Mouse (Mus musculus) kidney, embryonic 15.5 days (tissue): ENCODE results near the gene Elovl7. TPM values are rescaled to one million over a fixed set of nuclear protein-coding genes. Genes with fewer than 3 reads are reported as not detected.

ENCODE experiments used
- ATAC-seq: fragments of 200-750 bp; cut with Nextera tagmentation; replicated peaks from 2 replicates; pipeline ENCODE4 v1.8.0; 2017; ENCODE audit warnings: moderate TSS enrichment; ENCODE audit not compliant: low FRiP score
- H3K27ac ChIP-seq: fragments of 300-500 bp; sonication (generic); 2 replicates; pipeline ENCODE4 v1.5.1; 2015; ENCODE audit warnings: mild to moderate bottlenecking, inconsistent platforms
- H3K27me3 ChIP-seq: fragments of 300-500 bp; sonication (generic); 2 replicates; pipeline ENCODE4 v1.6.1; 2015; ENCODE audit warnings: inconsistent platforms
- H3K36me3 ChIP-seq: fragments of 300-500 bp; sonication (generic); 2 replicates; pipeline ENCODE4 v1.6.1; 2015; ENCODE audit warnings: inconsistent platforms
- H3K4me1 ChIP-seq: fragments of 300-500 bp; sonication (generic); 2 replicates; pipeline ENCODE4 v1.6.1; 2015; ENCODE audit warnings: inconsistent platforms
- H3K4me2 ChIP-seq: fragments of 300-500 bp; sonication (generic); 2 replicates; pipeline ENCODE4 v1.6.1; 2015; ENCODE audit warnings: moderate library complexity, mild to moderate bottlenecking, inconsistent platforms
- H3K4me3 ChIP-seq: fragments of 300-500 bp; sonication (generic); replicated peaks from 2 replicates; pipeline ENCODE4 v1.5.1; 2015; ENCODE audit warnings: mild to moderate bottlenecking, inconsistent platforms
- H3K9ac ChIP-seq: fragments of 300-500 bp; sonication (generic); 2 replicates; pipeline ENCODE4 v1.6.1; 2015; ENCODE audit warnings: mild to moderate bottlenecking, inconsistent platforms
- H3K9me3 ChIP-seq: fragments of 300-500 bp; sonication (generic); replicated peaks from 2 replicates; pipeline ENCODE4 v1.6.1; 2016; ENCODE audit warnings: inconsistent platforms
- WGBS: fragments of 180-500 bp; shearing (Covaris S2); methylation state at CpG from one replicate; pipeline ENCODE4 v1.1.7; 2015; ENCODE audit warnings: mixed read lengths; 5-methylcytosine and 5-hydroxymethylcytosine counted together
- polyA plus RNA-seq: library from polyadenylated mRNA; unstranded; fragments of >200 nt; fragmentation: Nextera tagmentation; extraction: Ambion mirVana; gene quantifications from 2 replicates; pipeline ENCODE4 v1.2.1, GENCODE M21; 2015

Gene Elovl7
- polyA plus RNA-seq, 1 experiment from 2014 or later, result 14.6 TPM

DNA sequence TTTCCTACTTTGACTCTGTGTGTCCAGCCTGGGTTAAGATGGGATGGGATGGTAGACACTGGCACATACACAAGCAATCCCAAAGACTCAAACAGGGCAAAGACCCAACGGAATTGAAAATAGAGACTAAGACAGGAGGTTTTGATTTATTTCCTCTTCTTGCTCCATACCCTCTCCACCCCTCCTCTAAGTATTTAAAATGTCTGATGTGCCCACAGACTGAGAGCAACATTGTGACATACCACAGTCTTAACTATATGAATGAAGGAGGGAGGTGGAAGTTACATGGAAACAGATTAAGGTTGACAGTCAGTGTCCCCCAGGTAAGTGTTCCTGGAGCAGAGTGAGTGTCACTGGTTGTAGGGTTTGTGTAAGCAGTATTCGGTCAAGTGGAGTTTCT is 70.1 kb downstream of the Elovl7 start:
- 92% methylated on average over 2 of the region's 2 CpGs for WGBS
- ATAC-seq, result no peak
- H3K27ac ChIP-seq, result no peak overlapping the region

DNA sequence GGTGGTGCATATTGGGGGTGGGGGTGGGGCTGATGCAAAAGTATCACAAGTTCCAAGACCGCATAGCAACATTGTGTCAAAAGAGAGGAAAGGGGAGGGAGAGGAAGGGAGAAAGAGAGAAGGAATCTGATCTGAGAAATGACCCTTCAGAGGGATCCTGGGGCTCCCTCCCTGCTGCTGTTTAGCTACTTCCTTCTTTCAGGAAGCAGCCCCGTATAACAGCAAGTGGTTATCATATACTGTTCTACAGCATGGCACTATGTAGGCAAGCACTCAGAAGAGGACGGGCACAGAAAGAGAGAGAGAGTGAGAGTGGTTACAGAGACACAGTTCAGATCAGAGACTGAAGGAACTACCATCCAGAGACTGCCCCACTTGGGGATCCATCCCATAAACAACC is 73.7 kb downstream of the Elovl7 start:
- H3K4me2 ChIP-seq, result no peak overlapping the region
- no peak overlapping the region for H3K9ac ChIP-seq
- no peaks in the 10 kb centered on the region for H3K4me1 ChIP-seq
- WGBS, result 58% methylated on average over 3 of the region's 3 CpGs
- H3K27ac ChIP-seq, result no peak overlapping the region
- no peak overlapping the region for H3K4me3 ChIP-seq
- no peak for ATAC-seq
- H3K9me3 ChIP-seq, result no peaks in the 10 kb centered on the region
- H3K27me3 ChIP-seq, result no peaks in the 10 kb centered on the region
- no peaks in the 10 kb centered on the region for H3K36me3 ChIP-seq

More for the DNA sequence above, 70.1 kb downstream of the Elovl7 start:
- no peak overlapping the region for H3K4me3 ChIP-seq
- H3K4me2 ChIP-seq, result no peak overlapping the region
- no peaks in the 10 kb centered on the region for H3K9me3 ChIP-seq
- no peaks in the 10 kb centered on the region for H3K4me1 ChIP-seq
- H3K36me3 ChIP-seq, result no peaks in the 10 kb centered on the region
- H3K27me3 ChIP-seq, result no peaks in the 10 kb centered on the region
- no peak overlapping the region for H3K9ac ChIP-seq

DNA sequence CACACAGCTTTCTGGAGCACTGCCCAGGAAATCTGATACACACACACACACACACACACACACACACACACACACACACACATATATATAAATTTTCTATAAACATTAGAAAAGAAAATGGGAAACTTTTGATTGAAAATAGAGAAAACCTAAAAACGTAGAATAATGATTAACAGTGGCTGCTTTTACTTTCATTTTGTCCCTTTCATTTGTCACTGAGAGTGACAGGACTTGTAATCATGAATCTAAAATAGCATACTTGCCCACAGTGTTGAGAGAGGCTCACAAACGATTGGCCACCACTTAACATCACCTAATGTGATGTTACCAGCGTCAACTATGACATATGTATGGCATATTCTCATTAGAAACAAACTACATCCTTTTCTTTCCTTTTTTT is 75.2 kb downstream of the Elovl7 start:
- 83% methylated on average over 3 of the region's 3 CpGs for WGBS
- Histone ChIP-seq H3K9me3 (no peaks in the 10 kb centered on the region), H3K4me1 (no peaks in the 10 kb centered on the region), H3K4me3 (no peak overlapping the region), H3K27ac (no peak overlapping the region), H3K9ac (no peak overlapping the region), H3K4me2 (no peak overlapping the region), H3K36me3 (no peaks in the 10 kb centered on the region), H3K27me3 (no peaks in the 10 kb centered on the region)
- ATAC-seq, result no peak

DNA sequence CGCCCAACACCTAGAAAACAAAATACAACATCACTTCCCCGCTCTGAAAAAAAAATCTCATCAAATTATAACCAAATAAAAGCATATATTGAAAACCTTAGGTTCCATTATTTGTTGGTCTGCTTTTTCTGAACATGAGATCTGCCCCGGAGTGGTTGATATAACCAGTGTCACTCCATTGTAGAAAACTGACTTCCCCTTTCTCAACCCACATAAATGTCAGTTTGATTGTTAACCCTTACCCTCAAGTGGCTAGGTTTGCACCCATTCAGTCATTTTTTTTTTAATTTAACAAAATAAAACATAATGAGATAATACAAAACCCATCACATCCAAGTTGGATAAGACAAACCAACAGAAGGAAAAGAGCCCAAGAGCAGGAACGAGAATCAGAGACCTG is 76.1 kb downstream of the Elovl7 start:
- H3K4me2 ChIP-seq, result no peak overlapping the region
- H3K4me1 ChIP-seq, result no peaks in the 10 kb centered on the region
- 86% methylated on average over 4 of the region's 4 CpGs for WGBS
- no peaks in the 10 kb centered on the region for H3K36me3 ChIP-seq
- H3K9ac ChIP-seq, result no peak overlapping the region
- H3K9me3 ChIP-seq, result no peaks in the 10 kb centered on the region
- no peak for ATAC-seq
- no peak overlapping the region for H3K27ac ChIP-seq
- no peaks in the 10 kb centered on the region for H3K27me3 ChIP-seq
- no peak overlapping the region for H3K4me3 ChIP-seq

DNA sequence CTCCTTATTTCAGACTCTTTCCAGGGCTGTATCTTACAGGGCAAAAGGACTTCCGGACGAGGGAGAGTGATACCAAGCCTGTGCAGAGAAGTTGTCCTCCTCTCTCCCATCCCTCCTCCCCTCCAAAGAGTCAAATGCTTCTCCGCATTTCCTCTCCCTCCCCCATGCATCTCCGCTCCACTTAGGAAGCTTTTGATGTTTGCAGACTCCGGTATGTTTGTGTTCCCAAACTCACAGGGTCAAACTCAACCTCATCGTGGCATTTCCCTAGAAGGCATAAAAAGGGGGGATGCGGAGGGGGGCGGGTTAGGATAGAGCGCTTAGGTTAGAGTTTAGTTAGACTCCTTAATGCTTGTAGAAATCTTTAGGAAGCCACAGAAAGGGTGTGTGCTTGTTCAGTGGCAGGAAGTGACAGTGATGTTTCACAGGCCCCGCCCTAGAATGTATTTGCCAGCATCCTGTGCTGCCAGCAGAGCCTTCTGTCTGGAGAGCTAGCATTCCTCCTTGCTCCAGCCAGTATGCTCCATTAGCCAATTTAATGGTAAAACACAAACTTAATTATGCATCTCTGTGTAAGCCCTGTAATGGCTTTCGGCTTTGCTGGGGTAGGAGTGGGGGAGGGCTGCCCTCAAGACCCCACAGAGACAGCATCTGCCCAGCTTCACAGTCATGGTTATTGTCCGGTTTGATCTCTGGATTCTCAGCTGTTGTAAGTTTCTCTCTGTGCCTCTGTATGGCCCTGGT is 83.3 kb downstream of the Elovl7 start:
- Histone ChIP-seq H3K9me3 (no peaks in the 10 kb centered on the region), H3K27ac (peak overlapping the region; percentile 67), H3K4me1 (peaks cover 14% of the 10 kb centered on the region), H3K4me2 (peak overlapping the region; percentile 59), H3K36me3 (no peaks in the 10 kb centered on the region), H3K4me3 (peak overlapping the region; percentile 37), H3K27me3 (no peaks in the 10 kb centered on the region), H3K9ac (no peak overlapping the region)
- peak; percentile 82 for ATAC-seq
- WGBS, result 5% methylated on average over 12 of the region's 12 CpGs

DNA sequence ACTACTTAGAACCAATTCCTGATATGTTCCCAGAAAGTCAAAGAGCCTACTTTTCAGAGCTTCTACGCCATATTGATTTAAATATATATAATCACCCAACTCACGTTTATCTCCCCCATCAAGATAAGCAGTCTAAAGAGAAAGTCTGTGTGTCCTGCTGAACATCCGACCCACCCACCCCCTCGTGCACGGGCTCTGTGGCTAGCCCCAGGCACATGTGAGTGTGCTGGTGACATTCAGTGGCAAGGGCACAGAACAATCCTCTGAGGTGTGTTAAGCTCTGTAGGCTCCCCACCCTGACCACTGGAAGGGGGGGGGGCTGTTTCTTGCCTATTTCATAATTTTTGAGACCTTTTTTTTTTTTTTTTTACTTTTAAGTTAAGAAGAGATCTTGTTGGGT is 84.0 kb downstream of the Elovl7 start:
- 65% methylated on average over 5 of the region's 5 CpGs for WGBS
- no peaks in the 10 kb centered on the region for H3K27me3 ChIP-seq
- no peaks in the 10 kb centered on the region for H3K9me3 ChIP-seq
- no peak overlapping the region for H3K9ac ChIP-seq
- no peak for ATAC-seq
- no peaks in the 10 kb centered on the region for H3K36me3 ChIP-seq
- H3K27ac ChIP-seq, result no peak overlapping the region
- H3K4me3 ChIP-seq, result no peak overlapping the region
- peaks cover 14% of the 10 kb centered on the region for H3K4me1 ChIP-seq
- no peak overlapping the region for H3K4me2 ChIP-seq

DNA sequence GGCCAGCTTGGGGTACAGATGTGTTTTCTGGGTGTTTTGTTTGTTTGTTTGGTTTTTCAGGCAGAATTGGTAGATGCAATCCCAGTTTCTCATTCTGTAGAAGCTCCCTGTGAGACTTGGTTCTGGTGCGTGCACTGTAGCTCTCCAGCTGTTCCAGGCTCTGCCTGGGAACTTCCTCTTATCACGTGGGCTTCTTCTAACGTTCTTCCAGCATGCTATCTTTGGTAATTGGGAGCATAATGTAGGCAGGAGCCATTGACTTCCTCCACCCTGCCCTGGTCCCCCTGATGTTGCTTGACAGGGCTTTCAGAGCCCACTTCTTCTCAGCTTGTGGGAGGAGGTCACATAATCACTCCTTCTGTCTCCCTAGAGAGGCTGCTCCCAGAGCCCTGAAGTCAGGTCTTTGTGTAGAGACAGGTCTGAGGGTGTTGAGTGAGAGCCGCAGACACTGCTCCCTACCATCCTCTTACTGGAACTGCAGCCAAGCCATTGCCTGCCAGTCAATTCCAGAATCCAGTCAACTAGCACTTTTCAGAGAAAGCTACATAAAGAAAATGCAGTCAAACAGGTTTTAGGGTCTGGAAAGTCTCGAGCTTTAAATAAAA is 86.2 kb downstream of the Elovl7 start:
- ATAC-seq, result no peak; the same call in 1 of the 2 replicates
- no peaks in the 10 kb centered on the region for H3K9me3 ChIP-seq
- peaks cover 14% of the 10 kb centered on the region for H3K4me1 ChIP-seq
- no peak overlapping the region for H3K9ac ChIP-seq
- no peaks in the 10 kb centered on the region for H3K36me3 ChIP-seq
- no peaks in the 10 kb centered on the region for H3K27me3 ChIP-seq
- WGBS, result 25% methylated on average over 5 of the region's 5 CpGs
- H3K4me2 ChIP-seq, result no peak overlapping the region
- H3K27ac ChIP-seq, result peak overlapping the region; percentile 28; the same call in 1 of the 2 replicates
- no peak overlapping the region for H3K4me3 ChIP-seq

DNA sequence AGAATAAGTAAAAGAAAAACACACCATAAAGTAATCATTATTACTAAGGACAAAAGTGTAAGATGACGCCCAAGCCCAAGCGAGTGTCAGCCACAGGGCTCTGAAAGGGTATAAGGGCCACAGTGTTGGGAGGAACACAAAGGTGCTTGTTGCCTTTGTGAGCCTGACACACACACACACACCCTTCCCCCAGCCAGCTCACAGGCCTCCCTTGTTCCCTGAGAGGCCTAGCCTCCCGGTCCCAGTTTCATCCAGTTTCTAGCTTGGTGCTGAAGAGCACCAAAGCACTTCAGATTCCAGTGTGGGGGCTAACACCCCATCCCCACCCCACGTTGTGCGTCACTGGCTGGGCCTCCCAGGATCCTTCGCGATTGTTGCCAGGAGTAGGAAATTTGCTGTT is 87.2 kb downstream of the Elovl7 start:
- Histone ChIP-seq H3K4me3 (no peak overlapping the region), H3K9ac (no peak overlapping the region), H3K4me1 (peaks cover 14% of the 10 kb centered on the region), H3K36me3 (no peaks in the 10 kb centered on the region), H3K27ac (0 out of 2 replicates have a peak overlapping the region, but pooled peaks have one; percentile 23), H3K4me2 (no peak overlapping the region), H3K9me3 (no peaks in the 10 kb centered on the region), H3K27me3 (no peaks in the 10 kb centered on the region)
- no peak for ATAC-seq
- 49% methylated on average over 7 of the region's 7 CpGs for WGBS

DNA sequence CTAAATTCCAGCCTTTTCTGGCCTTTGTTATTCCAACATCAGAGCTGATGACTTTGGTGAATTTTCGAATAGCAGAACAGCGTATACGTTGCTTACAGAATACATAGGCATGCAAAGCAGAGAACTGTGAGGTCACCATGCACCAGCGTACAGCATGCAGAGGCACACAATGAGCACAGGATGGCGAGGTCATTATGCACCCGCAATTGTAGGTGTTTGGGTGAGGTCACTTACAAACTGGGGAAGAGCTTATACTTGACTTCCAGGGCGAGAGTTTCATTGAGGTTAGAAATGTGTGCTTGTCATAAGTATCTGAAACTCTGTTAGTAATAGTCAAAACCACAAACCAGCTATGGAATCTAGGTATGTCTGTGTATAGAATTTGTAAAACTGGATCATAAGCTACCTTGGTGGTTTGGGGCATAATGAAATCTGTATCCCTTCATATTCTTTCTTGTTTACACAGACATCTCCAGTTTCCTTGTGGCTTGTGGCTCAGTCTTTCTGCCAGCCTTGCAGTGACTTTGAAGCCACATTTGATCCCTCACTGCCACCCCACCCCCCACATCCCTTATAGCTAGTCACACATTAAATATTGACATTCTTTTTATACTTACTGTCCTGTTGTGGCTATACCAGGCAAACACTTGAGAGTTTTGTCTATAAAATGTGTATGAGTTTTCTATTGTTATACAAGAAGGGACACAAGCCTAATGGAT is 88.9 kb downstream of the Elovl7 start:
- Histone ChIP-seq H3K9me3 (no peaks in the 10 kb centered on the region), H3K4me2 (no peak overlapping the region), H3K9ac (no peak overlapping the region), H3K27ac (no peak overlapping the region), H3K4me3 (no peak overlapping the region), H3K4me1 (0 out of 2 replicates have a peak, but pooled peaks cover 2% of the 10 kb centered on the region), H3K36me3 (no peaks in the 10 kb centered on the region), H3K27me3 (no peaks in the 10 kb centered on the region)
- no peak for ATAC-seq
- 74% methylated on average over 7 of the region's 7 CpGs for WGBS

DNA sequence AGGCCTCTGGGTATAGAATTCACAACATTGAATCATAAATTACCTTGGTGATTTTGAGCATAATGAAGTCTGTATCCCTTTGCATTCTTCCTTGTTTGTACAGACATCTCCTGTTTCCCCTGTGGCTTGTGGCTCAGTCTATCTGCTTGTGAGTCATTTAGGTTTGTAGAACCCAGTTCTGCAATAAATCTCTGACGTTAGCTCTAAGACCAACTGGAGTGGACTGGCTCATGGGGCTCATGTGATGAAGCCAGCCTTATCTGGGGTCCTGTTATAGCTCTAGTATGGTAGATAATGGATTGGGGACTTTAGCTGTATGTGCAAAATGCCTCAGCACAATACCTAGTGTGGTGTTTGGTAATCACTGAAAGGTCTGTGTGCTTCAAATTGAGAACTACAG is 89.6 kb downstream of the Elovl7 start:
- Histone ChIP-seq H3K27me3 (no peaks in the 10 kb centered on the region), H3K36me3 (no peaks in the 10 kb centered on the region), H3K4me2 (no peak overlapping the region), H3K4me3 (no peak overlapping the region), H3K9ac (no peak overlapping the region), H3K27ac (no peak overlapping the region), H3K4me1 (0 out of 2 replicates have a peak, but pooled peaks cover 2% of the 10 kb centered on the region), H3K9me3 (no peaks in the 10 kb centered on the region)
- ATAC-seq, result no peak
- WGBS, result 38% methylated on average over 1 of the region's 1 CpGs

DNA sequence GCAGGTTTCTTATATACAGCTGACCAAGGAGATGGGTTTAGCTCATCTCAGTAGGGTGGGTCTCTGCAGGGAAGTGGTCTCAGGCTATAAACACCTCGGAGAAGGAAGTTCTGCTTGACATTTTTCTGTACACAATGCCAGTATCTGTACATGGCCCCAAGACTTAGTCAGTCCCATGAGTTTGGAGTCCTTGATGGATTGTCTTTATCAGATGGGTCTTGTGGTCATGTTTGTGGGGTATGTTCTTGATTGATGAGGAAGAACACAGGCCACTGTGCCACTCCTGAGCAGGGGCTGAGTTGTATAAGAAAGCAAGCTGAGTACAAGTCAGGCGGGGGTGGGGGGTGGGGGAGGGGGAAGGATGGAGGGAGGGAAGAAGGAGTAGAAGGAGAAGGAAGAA is 90.5 kb downstream of the Elovl7 start:
- H3K36me3 ChIP-seq, result no peaks in the 10 kb centered on the region
- no peak overlapping the region for H3K4me3 ChIP-seq
- H3K4me1 ChIP-seq, result 0 out of 2 replicates have a peak, but pooled peaks cover 2% of the 10 kb centered on the region
- no peak for ATAC-seq
- H3K27ac ChIP-seq, result no peak overlapping the region
- WGBS, result 70% methylated on average over 2 of the region's 2 CpGs
- H3K9me3 ChIP-seq, result no peaks in the 10 kb centered on the region
- no peak overlapping the region for H3K9ac ChIP-seq
- no peak overlapping the region for H3K4me2 ChIP-seq
- no peaks in the 10 kb centered on the region for H3K27me3 ChIP-seq
